Mouse (Mus musculus) heart, adult 2 months (tissue): ENCODE measurements around the gene Prss56. TPM values are rescaled to one million over a fixed set of nuclear protein-coding genes. Genes with fewer than 3 reads are reported as not detected.
A peak's percentile ranks its signal among the peaks of the same experiment; 100 is the strongest.

Source experiments
- DNase-seq, 2 experiments: peaks; one replicate each; pipeline ENCODE4 v3.0.0; 2021
- H3K27ac ChIP-seq: fragments of 200-600 bp; 2 replicates; pipeline ENCODE4 v1.8.1; 2022
- H3K27me3 ChIP-seq: fragments of 200-500 bp; 2 replicates; pipeline ENCODE4 v1.6.1; 2012; ENCODE audit warnings: mild to moderate bottlenecking, low read length, inconsistent platforms, mixed read lengths; ENCODE audit not compliant: control insufficient read depth, insufficient read depth
- H3K36me3 ChIP-seq: fragments of 200-500 bp; 2 replicates; pipeline ENCODE4 v1.6.1; 2012; ENCODE audit warnings: low read length, inconsistent platforms; ENCODE audit not compliant: control insufficient read depth, insufficient read depth
- H3K4me1 ChIP-seq: fragments of 200-500 bp; 2 replicates; pipeline ENCODE4 v1.6.1; 2011; ENCODE audit warnings: low read length; ENCODE audit not compliant: control insufficient read depth, insufficient read depth
- H3K4me3 ChIP-seq: fragments of 200-600 bp; 2 replicates; pipeline ENCODE4 v1.8.1; 2022
- H3K79me2 ChIP-seq: fragments of 200-500 bp; replicated peaks from 2 replicates; pipeline ENCODE4 v1.6.1; 2012; ENCODE audit warnings: mild to moderate bottlenecking, inconsistent platforms, low read length, moderate library complexity, mixed read lengths; ENCODE audit not compliant: control insufficient read depth, insufficient read depth
- H3K9ac ChIP-seq: fragments of 200-500 bp; 2 replicates; pipeline ENCODE4 v1.6.1; 2012; ENCODE audit warnings: low read depth, mild to moderate bottlenecking, control low read depth, inconsistent platforms, low read length, mixed read lengths
- CTCF ChIP-seq: fragments of 200-600 bp; IDR thresholded peaks from 2 replicates; pipeline ENCODE4 v1.8.1; 2022; ENCODE audit warnings: antibody characterized with exemption, mild to moderate bottlenecking, moderate library complexity
- EP300 ChIP-seq: fragments of 200-500 bp; IDR thresholded peaks from 2 replicates; pipeline ENCODE4 v1.6.1; 2011; ENCODE audit warnings: low read depth, low read length, control low read depth; ENCODE audit not compliant: insufficient read depth
- POLR2A ChIP-seq: fragments of 200-500 bp; IDR thresholded peaks from 2 replicates; pipeline ENCODE4 v1.6.1; 2011; ENCODE audit warnings: mild to moderate bottlenecking, low read depth, low read length, control low read depth; ENCODE audit not compliant: insufficient read depth
- WGBS: fragments of 180-500 bp; shearing (Covaris S2); methylation state at CpG from one replicate; pipeline ENCODE4 v1.1.7; 2018; 5-methylcytosine and 5-hydroxymethylcytosine counted together
- intact Hi-C: fragments of 180-260 bp; cut with DNase I; formaldehyde crosslinking; loops from one replicate; pipeline ENCODE4 v1.15.1; 2025
- polyA plus RNA-seq: library from polyadenylated mRNA; depleted of rRNA; stranded (reverse); fragments of >200 nt; gene quantifications from 2 replicates; pipeline ENCODE4 v1.2.3, GENCODE M21; 2012
- total RNA-seq, 2 experiments: library from RNA; stranded (reverse); gene quantifications; 2 replicates each; pipeline ENCODE4 v1.2.3; 2021

Gene Prss56
- total and polyA plus RNA-seq, 3 experiments, result not detected

- intact Hi-C loops, result no loop called here
- Histone ChIP-seq H3K36me3 (peaks cover 21% of the 10 kb centered on the region), H3K79me2 (peaks cover 5% of the 10 kb centered on the region), H3K4me1 (peaks cover 10% of the 10 kb centered on the region), H3K27me3 (no peaks in the 10 kb centered on the region), H3K4me3 (peak overlapping the region; percentile 55), H3K27ac (peak overlapping the region; percentile 96), H3K9ac (peak overlapping the region; percentile 31)
- TF ChIP-seq EP300 (no peak), CTCF (no peak), POLR2A (no peak)
- WGBS, result 9% methylated on average over 4 of the region's 4 CpGs
- DNase-seq, result no peak
Observed at GRCm38 (mm10) chr1:87214748-87215147, 31.6 kb downstream of the Prss56 start.

GRCm38 (mm10) chr1:87217938-87218337 is 34.8 kb downstream of the Prss56 start:
- H3K4me1 ChIP-seq, result peaks cover 10% of the 10 kb centered on the region
- no peak overlapping the region for H3K4me3 ChIP-seq
- peaks cover 5% of the 10 kb centered on the region for H3K79me2 ChIP-seq
- no peak for TF ChIP-seq EP300
- peak; percentile 80 for TF ChIP-seq CTCF
- no peak for TF ChIP-seq POLR2A
- intact Hi-C loops, result no loop called here
- H3K27me3 ChIP-seq, result no peaks in the 10 kb centered on the region
- H3K27ac ChIP-seq, result no peak overlapping the region
- peaks cover 29% of the 10 kb centered on the region for H3K36me3 ChIP-seq
- H3K9ac ChIP-seq, result no peak overlapping the region
- DNase-seq, result no peak
- WGBS, result 47% methylated on average over 3 of the region's 3 CpGs

GRCm38 (mm10) chr1:87225739-87226138 is 42.6 kb downstream of the Prss56 start:
- H3K79me2 ChIP-seq, result no peaks in the 10 kb centered on the region
- H3K9ac ChIP-seq, result no peak overlapping the region
- no peak overlapping the region for H3K27ac ChIP-seq
- intact Hi-C loops, result loop anchor here (10.0 kb wide), 1 partner anchor 1161 kb away; the partner anchor contains the start of gene Psmd1
- WGBS, result 93% methylated on average over 8 of the region's 8 CpGs
- no peak for DNase-seq
- TF ChIP-seq CTCF (no peak), POLR2A (no peak), EP300 (no peak)
- H3K27me3 ChIP-seq, result no peaks in the 10 kb centered on the region
- H3K4me1 ChIP-seq, result no peaks in the 10 kb centered on the region
- peaks cover 8% of the 10 kb centered on the region for H3K36me3 ChIP-seq
- H3K4me3 ChIP-seq, result no peak overlapping the region

GRCm38 (mm10) chr1:87226409-87227159 is 43.5 kb downstream of the Prss56 start:
- 97% methylated on average over 1 of the region's 1 CpGs for WGBS
- Histone ChIP-seq H3K4me3 (no peak overlapping the region), H3K9ac (no peak overlapping the region), H3K36me3 (peaks cover 5% of the 10 kb centered on the region), H3K79me2 (no peaks in the 10 kb centered on the region), H3K27ac (no peak overlapping the region), H3K4me1 (no peaks in the 10 kb centered on the region), H3K27me3 (no peaks in the 10 kb centered on the region)
- TF ChIP-seq CTCF (no peak), EP300 (no peak), POLR2A (no peak)
- intact Hi-C loops, result loop anchor here (10.0 kb wide), 1 partner anchor 1162 kb away; the partner anchor contains the start of gene Psmd1
- DNase-seq, result no peak

- intact Hi-C loops, result loop anchor here (10.0 kb wide), 1 partner anchor 1162 kb away; the partner anchor contains the start of gene Psmd1
- DNase-seq, result peak in 1 of 2 experiments; percentile 15
- Histone ChIP-seq H3K4me3 (no peak overlapping the region), H3K27me3 (no peaks in the 10 kb centered on the region), H3K79me2 (no peaks in the 10 kb centered on the region), H3K27ac (no peak overlapping the region), H3K9ac (no peak overlapping the region), H3K4me1 (no peaks in the 10 kb centered on the region), H3K36me3 (peaks cover 4% of the 10 kb centered on the region)
- TF ChIP-seq CTCF (no peak), POLR2A (no peak), EP300 (no peak)
- 62% methylated on average over 3 of the region's 3 CpGs for WGBS
Observed at GRCm38 (mm10) chr1:87227160-87227550, 44.0 kb downstream of the Prss56 start.

- peaks cover 2% of the 10 kb centered on the region for H3K36me3 ChIP-seq
- H3K27me3 ChIP-seq, result no peaks in the 10 kb centered on the region
- 85% methylated on average over 5 of the region's 5 CpGs for WGBS
- H3K27ac ChIP-seq, result no peak overlapping the region
- no peaks in the 10 kb centered on the region for H3K4me1 ChIP-seq
- no peaks in the 10 kb centered on the region for H3K79me2 ChIP-seq
- no peak overlapping the region for H3K4me3 ChIP-seq
- TF ChIP-seq CTCF, result no peak
- TF ChIP-seq POLR2A, result no peak
- TF ChIP-seq EP300, result no peak
- no peak overlapping the region for H3K9ac ChIP-seq
- intact Hi-C loops, result no loop called here
- no peak for DNase-seq
Observed at GRCm38 (mm10) chr1:87230606-87231005, 47.5 kb downstream of the Prss56 start.
